Mouse (Mus musculus) MEL (cell line): ENCODE data around the gene Map4.

Experiments
- CHD1 ChIP-seq: IDR thresholded peaks from 2 replicates; pipeline ENCODE4 v1.6.1; 2012; ENCODE audit warnings: low read depth, mild to moderate bottlenecking, inconsistent platforms, low read length, improper control_type of control experiment
- CTCF ChIP-seq, 3 experiments: IDR thresholded peaks in 2 of 3; conservative IDR thresholded peaks in 1 of 3; 2 replicates each; pipeline ENCODE4 v1.5.1; 2011 to 2012; ENCODE audit warnings: low read length in 3 of 3, low read depth in 2 of 3, mild to moderate bottlenecking in 2 of 3, improper control_type of control experiment in 1 of 3, inconsistent platforms in 1 of 3, mixed read lengths in 1 of 3, moderate library complexity in 1 of 3; ENCODE audit not compliant: control insufficient read depth in 1 of 3, insufficient read depth in 1 of 3, poor library complexity in 1 of 3, severe bottlenecking in 1 of 3
- ELF1 ChIP-seq: IDR thresholded peaks from 2 replicates; pipeline ENCODE4 v1.6.1; 2014; ENCODE audit warnings: low read depth, mild to moderate bottlenecking, inconsistent platforms, low read length, improper control_type of control experiment, moderate library complexity
- GATA1 ChIP-seq: IDR thresholded peaks from 2 replicates; pipeline ENCODE4 v1.6.1; 2011; ENCODE audit warnings: low read depth, low read length, improper control_type of control experiment
- POLR2A ChIP-seq, 2 experiments: IDR thresholded peaks; 2 replicates each; pipeline ENCODE4 v1.6.1; 2011 to 2012; ENCODE audit warnings: low read length in 2 of 2, mild to moderate bottlenecking in 2 of 2, control low read depth in 1 of 2, improper control_type of control experiment in 1 of 2, low read depth in 1 of 2, moderate library complexity in 1 of 2; ENCODE audit not compliant: control insufficient read depth in 1 of 2, insufficient read depth in 1 of 2, poor library complexity in 1 of 2
- POLR2AphosphoS5 ChIP-seq: IDR thresholded peaks from 2 replicates; pipeline ENCODE4 v1.6.1; 2012; ENCODE audit warnings: low read depth, borderline replicate concordance, mild to moderate bottlenecking, inconsistent platforms, low read length, moderate library complexity, mixed read lengths
- TCF12 ChIP-seq: IDR thresholded peaks from 2 replicates; pipeline ENCODE4 v1.6.1; 2014; ENCODE audit warnings: low read depth, mild to moderate bottlenecking, inconsistent platforms, low read length, improper control_type of control experiment, moderate library complexity
- USF1 ChIP-seq: IDR thresholded peaks from 2 replicates; pipeline ENCODE4 v1.6.1; 2014; ENCODE audit warnings: low read depth, mild to moderate bottlenecking, inconsistent platforms, low read length, improper control_type of control experiment, moderate library complexity

- TF ChIP-seq CHD1 (no peak), CTCF (IDR thresholded peaks at IDR 0.05 in 2 of 3, conservative IDR thresholded peaks at IDR 0.05 in 1 of 3; ENCODE audit: control insufficient read depth in 1 of 3, insufficient read depth in 1 of 3, low read depth in 2 of 3, low read length in 3 of 3, poor library complexity in 1 of 3, severe bottlenecking in 1 of 3) (no peak), POLR2A (IDR thresholded peaks at IDR 0.05; ENCODE audit: control insufficient read depth in 1 of 2, insufficient read depth in 1 of 2, low read depth in 1 of 2, low read length in 2 of 2, poor library complexity in 1 of 2) (no peak), TCF12 (no peak), POLR2AphosphoS5 (no peak), USF1 (no peak), GATA1 (no peak), ELF1 (no peak)
Observed at GRCm38 (mm10) chr9:110068745-110069144, 137.5 kb downstream of the Map4 start.
